Mouse (Mus musculus): ENCODE data around the gene Pcf11. TPM values are rescaled to one million over a fixed set of nuclear protein-coding genes. Genes with fewer than 3 reads are reported as not detected.

The Pcf11 gene
- total RNA-seq (2021) = 10 to 100 TPM; 21.2 to 28.8 TPM

GRCm38 (mm10) chr7:92669507-92670471, at the start of gene Pcf11:
Gene Pcf11, minus strand, starts transcription at chr7:92669934.
- intact Hi-C loops (cut with DNase I) = loop anchor here (2.0 to 5.0 kb wide), 3 partner anchors 33 to 413 kb away; partner anchors contain the start of genes Ankrd42 and Rab30
- DNase-seq = peak; percentile 96

- no peak for DNase-seq
- intact Hi-C loops (cut with DNase I) = no loop called here
Observed at GRCm38 (mm10) chr7:92715055-92715454, 45.3 kb upstream of the Pcf11 start.

GRCm38 (mm10) chr7:92711593-92711992, 41.9 kb upstream of the Pcf11 start:
- intact Hi-C loops (cut with DNase I) = no loop called here
- DNase-seq = no peak

- intact Hi-C loops (cut with DNase I) = no loop called here
- DNase-seq = no peak
Observed at GRCm38 (mm10) chr7:92709573-92709972, 39.8 kb upstream of the Pcf11 start.

GRCm38 (mm10) chr7:92706711-92707110, 37.0 kb upstream of the Pcf11 start:
- no peak for DNase-seq
- intact Hi-C loops (cut with DNase I) = no loop called here

GRCm38 (mm10) chr7:92705534-92705933, 35.8 kb upstream of the Pcf11 start:
- no peak for DNase-seq
- intact Hi-C loops (cut with DNase I) = no loop called here

- intact Hi-C loops (cut with DNase I) = no loop called here
- DNase-seq = no peak
Observed at GRCm38 (mm10) chr7:92703661-92704060, 33.9 kb upstream of the Pcf11 start.

- intact Hi-C loops (cut with DNase I) = no loop called here
- DNase-seq = no peak
Observed at GRCm38 (mm10) chr7:92698770-92699169, 29.0 kb upstream of the Pcf11 start.

- DNase-seq = no peak
- intact Hi-C loops (cut with DNase I) = no loop called here
Observed at GRCm38 (mm10) chr7:92696395-92696794, 26.7 kb upstream of the Pcf11 start.

- intact Hi-C loops (cut with DNase I) = no loop called here
- no peak for DNase-seq
Observed at GRCm38 (mm10) chr7:92689101-92689500, 19.4 kb upstream of the Pcf11 start.

GRCm38 (mm10) chr7:92688299-92688669, 18.6 kb upstream of the Pcf11 start:
- intact Hi-C loops (cut with DNase I) = no loop called here
- no peak for DNase-seq

GRCm38 (mm10) chr7:92687556-92688298, 18.0 kb upstream of the Pcf11 start:
- DNase-seq = no peak
- intact Hi-C loops (cut with DNase I) = no loop called here

- intact Hi-C loops (cut with DNase I) = no loop called here
- DNase-seq = no peak
Observed at GRCm38 (mm10) chr7:92677346-92677745, 7.6 kb upstream of the Pcf11 start.

GRCm38 (mm10) chr7:92675131-92675530, 5.4 kb upstream of the Pcf11 start:
- intact Hi-C loops (cut with DNase I) = no loop called here
- DNase-seq = no peak

- DNase-seq = peak; percentile 63 to 73
Observed at GRCm38 (mm10) chr7:92668791-92669506, 785 bp downstream of the Pcf11 start.

GRCm38 (mm10) chr7:92666274-92666820, 3.4 kb downstream of the Pcf11 start:
- no peak for DNase-seq
- intact Hi-C loops (cut with DNase I) = loop anchor here (5.0 kb wide), 1 partner anchor 416 kb away; no protein-coding TSS in a partner anchor

More at GRCm38 (mm10) chr7:92668791-92669506, 785 bp downstream of the Pcf11 start:
- intact Hi-C loops (cut with DNase I) = loop anchor here (2.0 to 5.0 kb wide), 3 partner anchors 32 to 413 kb away; partner anchors contain the start of genes Ankrd42 and Rab30

GRCm38 (mm10) chr7:92658050-92658449, 11.7 kb downstream of the Pcf11 start:
- intact Hi-C loops (cut with DNase I) = loop anchor here (2.0 kb wide), 1 partner anchor 13 kb away; no protein-coding TSS in a partner anchor
- DNase-seq = no peak

- DNase-seq = no peak
- intact Hi-C loops (cut with DNase I) = no loop called here
Observed at GRCm38 (mm10) chr7:92656386-92656785, 13.3 kb downstream of the Pcf11 start.

- intact Hi-C loops (cut with DNase I) = no loop called here
- no peak for DNase-seq
Observed at GRCm38 (mm10) chr7:92653329-92653728, 16.4 kb downstream of the Pcf11 start.

- intact Hi-C loops (cut with DNase I) = no loop called here
- DNase-seq = no peak
Observed at GRCm38 (mm10) chr7:92647790-92648189, 21.9 kb downstream of the Pcf11 start.

Measured in heart, postnatal 36 days (tissue).